Mouse (Mus musculus): Measurements from ENCODE around the gene 4933415A04Rik. TPM values are rescaled to one million over a fixed set of nuclear protein-coding genes. Genes with fewer than 3 reads are reported as not detected.

Gene 4933415A04Rik
- polyA plus RNA-seq, 1 experiment from 2014 or later, result 4.2 TPM

Other genes with a start within 250 kb of the 4933415A04Rik start
- 37.4 and 43.8 TPM in 2 replicates for gene Pttg1, start 160.8 kb upstream of the 4933415A04Rik start, polyA plus RNA-seq (2015; fragmentation: Nextera tagmentation; extraction: Ambion mirVana)
- gene Slu7, start 153.3 kb upstream of the 4933415A04Rik start, polyA plus RNA-seq (2015; fragmentation: Nextera tagmentation; extraction: Ambion mirVana), result 65.3 and 66.8 TPM in 2 replicates
- gene C1qtnf2, start 112.8 kb upstream of the 4933415A04Rik start, polyA plus RNA-seq (2015; fragmentation: Nextera tagmentation; extraction: Ambion mirVana), result 9.7 and 10.0 TPM in 2 replicates
- gene Ccnjl, start 58.3 kb upstream of the 4933415A04Rik start, polyA plus RNA-seq (2015; fragmentation: Nextera tagmentation; extraction: Ambion mirVana), result 13.7 and 15.3 TPM in 2 replicates
- gene Fabp6, start 14.5 kb downstream of the 4933415A04Rik start, polyA plus RNA-seq (2015; fragmentation: Nextera tagmentation; extraction: Ambion mirVana), result not detected in 2 replicates
- 29.0 and 33.1 TPM in 2 replicates for gene Pwwp2a, start 95.0 kb downstream of the 4933415A04Rik start, polyA plus RNA-seq (2015; fragmentation: Nextera tagmentation; extraction: Ambion mirVana)
- gene Ttc1, start 161.0 kb downstream of the 4933415A04Rik start, polyA plus RNA-seq (2015; fragmentation: Nextera tagmentation; extraction: Ambion mirVana), result 73.8 and 77.8 TPM in 2 replicates